Mouse (Mus musculus) hindbrain, embryonic 14.5 days (tissue): ENCODE data around the gene Zfp865. TPM values are rescaled to one million over a fixed set of nuclear protein-coding genes. Genes with fewer than 3 reads are reported as not detected.
A peak's percentile ranks its signal among the peaks of the same experiment; 100 is the strongest.
"Not testable (repeated sequence)": the region's sequence is repeated elsewhere in the genome, so short reads cannot be mapped to it uniquely, and the experiment has no call there.

Experiments
- ATAC-seq: fragments of 200-750 bp; cut with Nextera tagmentation; 2 replicates; pipeline ENCODE4 v1.8.0; 2017; ENCODE audit warnings: moderate number of reproducible peaks, mild to moderate bottlenecking, moderate TSS enrichment, moderate library complexity; ENCODE audit not compliant: low FRiP score
- DNase-seq: peaks from one replicate; pipeline ENCODE4 v3.0.0-alpha.2; 2015; ENCODE audit warnings: low spot score
- H3K27ac ChIP-seq: fragments of 300-500 bp; sonication (generic); 2 replicates; pipeline ENCODE4 v1.5.1; 2014; ENCODE audit warnings: mild to moderate bottlenecking, moderate library complexity
- H3K27me3 ChIP-seq: fragments of 300-500 bp; sonication (generic); 2 replicates; pipeline ENCODE4 v1.6.1; 2014; ENCODE audit warnings: mild to moderate bottlenecking, low read length, mixed read lengths; ENCODE audit not compliant: control insufficient read depth, insufficient read depth
- H3K36me3 ChIP-seq: fragments of 300-500 bp; sonication (generic); replicated peaks from 2 replicates; pipeline ENCODE4 v1.6.1; 2014; ENCODE audit not compliant: control insufficient read depth, insufficient read depth
- H3K4me1 ChIP-seq: fragments of 300-500 bp; sonication (generic); replicated peaks from 2 replicates; pipeline ENCODE4 v1.6.1; 2014; ENCODE audit warnings: antibody characterized with exemption, low read length, mixed read lengths; ENCODE audit not compliant: control insufficient read depth, insufficient read depth
- H3K4me2 ChIP-seq: fragments of 300-500 bp; sonication (generic); replicated peaks from 2 replicates; pipeline ENCODE4 v1.6.1; 2014; ENCODE audit warnings: mild to moderate bottlenecking, moderate library complexity
- H3K4me3 ChIP-seq: fragments of 300-500 bp; sonication (generic); replicated peaks from 2 replicates; pipeline ENCODE4 v1.5.1; 2014; ENCODE audit warnings: mild to moderate bottlenecking, low read length
- H3K9ac ChIP-seq: fragments of 300-500 bp; sonication (generic); 2 replicates; pipeline ENCODE4 v1.6.1; 2014
- H3K9me3 ChIP-seq: fragments of 300-500 bp; sonication (generic); 2 replicates; pipeline ENCODE4 v1.6.1; 2016; ENCODE audit warnings: low read length; ENCODE audit not compliant: control insufficient read depth
- WGBS: fragments of 180-500 bp; shearing (Covaris S2); extraction: QIAGEN DNeasy Blood & Tissue Kit; methylation state at CpG from one replicate; pipeline ENCODE4 v1.1.7; 2014; 5-methylcytosine and 5-hydroxymethylcytosine counted together
- polyA plus RNA-seq: library from polyadenylated mRNA; unstranded; fragments of >200 nt; fragmentation: Nextera tagmentation; extraction: Ambion mirVana; gene quantifications from 2 replicates; pipeline ENCODE4 v1.2.1, GENCODE M21; 2014

Gene Zfp865
- polyA plus RNA-seq, 1 experiment from 2014 or later = 7.2 TPM

DNA sequence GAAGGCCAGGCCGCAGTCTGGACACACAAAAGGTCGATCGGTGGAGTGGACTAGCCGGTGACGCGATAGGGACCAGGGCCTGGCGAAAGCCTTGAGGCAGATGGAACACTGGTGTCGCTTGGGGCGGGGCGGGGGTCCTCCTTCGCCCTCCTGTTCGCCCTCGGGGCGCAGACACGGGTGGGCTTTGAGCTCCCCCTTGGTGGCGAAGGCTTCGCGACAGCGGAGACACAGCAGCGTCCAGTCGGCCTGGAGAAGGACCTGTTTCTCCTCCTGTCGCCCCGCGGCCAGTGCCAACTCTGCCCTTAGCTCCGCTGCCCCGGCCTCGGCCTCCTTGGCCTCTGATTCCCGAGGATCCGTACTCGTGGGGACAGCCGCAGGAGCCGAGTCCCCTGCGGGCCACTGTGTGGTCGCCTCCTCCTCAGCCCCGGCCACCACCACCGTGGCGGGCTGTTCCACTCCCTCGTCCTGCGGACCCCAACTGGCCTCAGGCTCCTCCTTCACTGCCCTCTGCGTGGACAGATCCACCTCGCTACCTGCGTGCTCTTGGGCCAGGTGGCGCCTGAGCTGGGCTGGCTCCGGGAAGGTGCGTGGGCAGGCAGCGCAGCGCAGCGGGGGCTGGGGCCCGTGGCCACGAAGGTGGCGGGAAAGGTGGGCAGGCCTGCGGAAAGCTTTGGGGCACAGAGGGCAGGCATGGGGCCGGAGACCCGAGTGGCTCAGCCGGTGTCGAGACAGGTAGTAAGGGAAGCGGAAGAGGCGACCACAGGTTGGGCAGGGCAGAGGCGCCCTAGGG lies 26.0 kb upstream of the Zfp865 start:
- Histone ChIP-seq H3K4me3 (peak overlapping the region; percentile 84), H3K36me3 (peaks cover 23% of the 10 kb centered on the region), H3K27ac (no peak overlapping the region), H3K4me1 (peaks cover 31% of the 10 kb centered on the region), H3K27me3 (no peaks in the 10 kb centered on the region), H3K4me2 (peak overlapping the region; percentile 83), H3K9ac (peak overlapping the region; percentile 93), H3K9me3 (no peaks in the 10 kb centered on the region)
- ATAC-seq (no peak), DNase-seq (no peak)
- 50% methylated on average over 57 of the region's 59 CpGs for WGBS

DNA sequence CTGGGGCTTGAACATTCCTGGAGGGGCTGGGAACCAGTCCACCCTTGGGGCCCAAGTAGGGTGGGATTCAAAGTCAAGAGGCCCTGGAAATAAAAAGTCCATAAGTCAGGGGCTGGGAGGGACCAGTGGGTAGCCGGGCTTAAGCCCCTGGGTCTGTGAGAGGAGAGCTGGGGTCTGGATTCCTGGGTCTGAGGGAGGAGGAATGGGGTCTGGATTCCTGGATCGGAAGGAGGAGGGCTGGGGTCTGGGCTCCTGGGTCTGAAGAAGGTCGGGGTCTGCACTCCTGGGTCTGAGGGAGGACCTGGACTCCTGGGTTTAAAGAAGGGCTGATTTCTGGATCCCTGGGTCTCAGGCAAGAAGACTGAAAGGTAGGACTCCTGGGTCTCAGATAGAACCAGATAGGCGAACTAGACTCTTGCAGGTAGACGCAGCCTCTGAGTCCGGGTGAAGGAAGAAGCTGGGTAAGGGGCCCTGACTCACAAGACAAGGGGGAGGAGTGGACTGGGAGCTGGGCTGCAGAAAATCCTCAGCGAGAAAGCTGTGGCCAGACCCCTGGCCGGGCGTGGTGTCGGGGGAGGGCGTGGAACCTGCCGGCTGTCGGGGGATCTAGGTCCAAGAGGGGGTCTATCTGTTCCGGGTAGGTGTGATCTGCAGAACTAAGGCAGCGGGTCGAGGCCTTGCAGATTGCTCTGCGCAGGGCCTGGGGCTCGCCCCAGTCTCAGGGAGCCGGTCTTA lies 24.7 kb upstream of the Zfp865 start:
- no peak for DNase-seq
- Histone ChIP-seq H3K27ac (peak overlapping the region; percentile 85), H3K4me2 (peak overlapping the region; percentile 83), H3K27me3 (no peaks in the 10 kb centered on the region), H3K9me3 (no peaks in the 10 kb centered on the region), H3K4me3 (peak overlapping the region; percentile 84), H3K9ac (peak overlapping the region; percentile 93), H3K36me3 (peaks cover 23% of the 10 kb centered on the region), H3K4me1 (peaks cover 31% of the 10 kb centered on the region)
- 7% methylated on average over 19 of the region's 19 CpGs for WGBS
- ATAC-seq = peak; percentile 65

DNA sequence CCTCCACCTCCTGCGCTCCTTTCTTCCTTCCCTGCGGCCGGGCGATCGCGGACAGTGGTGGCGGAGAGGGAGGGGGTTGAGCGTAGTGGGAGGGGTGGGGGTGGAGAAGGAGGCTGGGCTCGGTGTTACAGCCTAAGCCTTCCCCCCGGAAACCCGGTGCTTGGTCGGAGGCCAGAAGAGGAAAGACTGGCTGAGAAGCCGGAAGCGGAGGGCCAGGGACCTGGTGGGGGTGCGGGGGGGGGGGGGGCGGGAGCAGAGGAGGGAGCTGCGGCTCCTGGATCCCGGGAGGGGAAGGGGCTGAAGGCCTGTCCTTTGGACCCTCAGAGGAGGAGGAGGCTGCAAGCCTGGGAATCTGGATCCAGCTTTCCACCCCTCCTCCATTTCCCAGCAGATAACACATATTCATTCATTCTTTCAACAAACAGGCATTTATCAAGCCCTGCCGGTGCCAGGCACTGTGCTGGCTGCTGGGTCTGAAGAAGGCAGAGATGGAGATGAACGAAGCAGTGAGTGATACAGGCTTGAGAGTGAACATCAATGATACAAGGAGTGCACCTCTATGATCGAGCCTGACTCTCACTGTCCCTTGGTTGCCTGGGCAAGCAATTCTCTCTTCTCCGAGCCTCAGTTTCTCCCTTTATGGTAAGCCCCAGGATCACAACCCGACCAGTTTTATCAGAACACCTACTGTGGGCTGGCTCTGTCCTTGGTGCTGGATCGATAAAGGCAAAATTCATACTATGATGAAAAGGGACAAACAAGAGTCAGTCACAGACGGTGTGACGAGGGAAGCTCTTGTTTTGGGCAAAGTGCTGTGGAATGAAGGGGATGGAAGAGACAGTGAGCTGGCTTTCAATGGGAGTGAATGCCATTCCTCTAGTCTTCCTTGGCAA lies 23.9 kb upstream of the Zfp865 start, which contains the start of gene Zfp579:
Zfp579 (minus strand) TSS at position 156 of the 893 bp plus-strand sequence.
- 3% methylated on average over 19 of the region's 26 CpGs for WGBS
- DNase-seq (peak; percentile 90), ATAC-seq (peak; percentile 91)
- peaks cover 31% of the 10 kb centered on the region for H3K4me1 ChIP-seq
- H3K4me2 ChIP-seq = peak within 1 kb of the TSS; percentile 83
- H3K4me3 ChIP-seq = peak within 1 kb of the TSS; percentile 84
- no peaks in the 10 kb centered on the region for H3K9me3 ChIP-seq
- no peaks in the 10 kb centered on the region for H3K27me3 ChIP-seq
- H3K36me3 ChIP-seq = peaks cover 23% of the 10 kb centered on the region
- peak within 1 kb of the TSS; percentile 93 for H3K9ac ChIP-seq
- H3K27ac ChIP-seq = peak within 1 kb of the TSS; percentile 85

GRCm38 (mm10) chr7:4996934-4997333 lies 23.2 kb upstream of the Zfp865 start:
- peaks cover 23% of the 10 kb centered on the region for H3K36me3 ChIP-seq
- peak overlapping the region; percentile 80 for H3K27ac ChIP-seq
- WGBS = 69% methylated on average over 6 of the region's 8 CpGs
- H3K4me3 ChIP-seq = peak overlapping the region; percentile 84
- H3K4me1 ChIP-seq = peaks cover 31% of the 10 kb centered on the region
- peak overlapping the region; percentile 83 for H3K4me2 ChIP-seq
- ATAC-seq = no peak
- no peak for DNase-seq
- H3K27me3 ChIP-seq = no peaks in the 10 kb centered on the region
- no peaks in the 10 kb centered on the region for H3K9me3 ChIP-seq
- H3K9ac ChIP-seq = peak overlapping the region; percentile 93

- H3K27ac ChIP-seq = no peak overlapping the region
- no peaks in the 10 kb centered on the region for H3K27me3 ChIP-seq
- WGBS = 73% methylated on average over 2 of the region's 2 CpGs
- H3K4me1 ChIP-seq = peaks cover 9% of the 10 kb centered on the region
- H3K9ac ChIP-seq = no peak overlapping the region
- H3K4me3 ChIP-seq = no peak overlapping the region
- no peak for ATAC-seq
- DNase-seq = no peak
- no peaks in the 10 kb centered on the region for H3K36me3 ChIP-seq
- no peaks in the 10 kb centered on the region for H3K9me3 ChIP-seq
- H3K4me2 ChIP-seq = no peak overlapping the region
These were observed 20.3 kb upstream of the Zfp865 start for GRCm38 (mm10) chr7:4999876-5000275.

DNA sequence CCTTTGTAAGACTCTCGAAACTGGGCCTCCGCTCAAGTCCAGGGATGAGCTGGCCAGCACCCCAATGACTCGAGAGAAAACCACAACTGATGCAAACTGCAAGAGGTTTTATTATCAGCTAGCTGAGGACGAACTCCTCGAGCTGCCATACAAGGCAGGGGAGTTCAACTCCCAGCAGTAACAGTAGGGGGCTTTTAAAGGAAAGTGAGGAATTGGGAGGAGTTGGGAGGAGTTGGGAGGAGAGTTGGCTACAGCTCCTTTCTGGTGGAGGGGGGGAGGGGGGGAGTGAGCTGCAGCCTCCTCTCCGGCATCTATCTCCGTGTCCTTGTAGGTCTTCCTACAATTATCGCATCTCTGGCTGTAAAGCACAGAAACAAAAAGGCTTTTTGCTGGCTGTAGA lies 17.3 kb upstream of the Zfp865 start:
- H3K36me3 ChIP-seq = peaks cover 18% of the 10 kb centered on the region
- not testable (repeated sequence) for H3K4me2 ChIP-seq, H3K4me1 ChIP-seq, ATAC-seq, H3K9ac ChIP-seq, H3K9me3 ChIP-seq, H3K27me3 ChIP-seq, H3K4me3 ChIP-seq, H3K27ac ChIP-seq, DNase-seq
- WGBS = 77% methylated on average over 8 of the region's 8 CpGs

DNA sequence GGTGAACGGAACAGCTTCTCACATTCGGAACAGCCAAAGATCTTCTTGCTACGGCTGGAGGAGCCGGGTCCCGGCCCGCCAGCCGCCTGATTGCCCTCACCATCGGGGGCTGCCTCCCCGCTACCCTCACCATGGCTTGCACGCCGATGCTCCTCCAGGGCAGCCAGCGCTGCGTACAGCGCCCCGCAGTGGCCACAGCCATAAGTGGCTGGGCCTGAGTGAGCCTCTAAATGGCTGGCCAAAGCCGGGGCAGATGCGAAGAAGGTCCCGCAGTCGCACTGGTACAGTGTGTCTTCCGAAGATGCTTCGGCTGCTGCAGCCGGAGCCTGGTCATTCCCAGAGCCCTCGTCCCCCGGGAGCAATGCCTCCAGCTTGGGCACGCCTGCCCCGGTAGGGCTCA lies 11.9 kb upstream of the Zfp865 start:
- no peaks in the 10 kb centered on the region for H3K9me3 ChIP-seq
- H3K4me3 ChIP-seq = no peak overlapping the region
- no peak overlapping the region for H3K9ac ChIP-seq
- no peaks in the 10 kb centered on the region for H3K4me1 ChIP-seq
- no peak overlapping the region for H3K4me2 ChIP-seq
- WGBS = 96% methylated on average over 26 of the region's 26 CpGs
- peaks cover 69% of the 10 kb centered on the region for H3K36me3 ChIP-seq
- DNase-seq (no peak), ATAC-seq (peak; percentile 18; the same call in 1 of the 2 replicates)
- H3K27ac ChIP-seq = no peak overlapping the region
- no peaks in the 10 kb centered on the region for H3K27me3 ChIP-seq

- WGBS = 93% methylated on average over 27 of the region's 27 CpGs
- peaks cover 50% of the 10 kb centered on the region for H3K36me3 ChIP-seq
These were observed 7.3 kb upstream of the Zfp865 start for GRCm38 (mm10) chr7:5012681-5013513.

More at GRCm38 (mm10) chr7:5012681-5013513, 7.3 kb upstream of the Zfp865 start:
- DNase-seq (no peak), ATAC-seq (no peak)
- Histone ChIP-seq H3K9ac (no peak overlapping the region), H3K9me3 (no peaks in the 10 kb centered on the region), H3K27me3 (no peaks in the 10 kb centered on the region), H3K4me3 (no peak overlapping the region), H3K4me1 (peaks cover 6% of the 10 kb centered on the region), H3K4me2 (peak overlapping the region; percentile 68; the same call in 1 of the 2 replicates), H3K27ac (no peak overlapping the region)
